Mouse (Mus musculus) T-helper 17 cell (primary cell): ENCODE measurements around the gene Glt6d1.
"Not testable (repeated sequence)": the region's sequence is repeated elsewhere in the genome, so short reads cannot be mapped to it uniquely, and the experiment has no call there.

ENCODE experiments used
- in situ Hi-C, 2 experiments: fragments of 300-600 bp; cut with MboI, MseI; formaldehyde crosslinking; loops; 1 replicate in 1 of 2; 2 replicates in 1 of 2; pipeline ENCODE4 v1.15.1; 2025; ENCODE audit warnings: high pct_unique_total_duplicates in 2 of 2

The Glt6d1 gene

GRCm38 (mm10) chr2:25815748-25816147 lies at the start of gene Glt6d1:
Glt6d1 (minus strand) TSS chr2:25815848.
- in situ Hi-C loops: not testable (repeated sequence)

- in situ Hi-C loops: no loop called here
Observed at GRCm38 (mm10) chr2:25865412-25865811, 49.8 kb upstream of the Glt6d1 start.

GRCm38 (mm10) chr2:25864230-25864629 lies 48.6 kb upstream of the Glt6d1 start:
- in situ Hi-C loops: no loop called here

DNA sequence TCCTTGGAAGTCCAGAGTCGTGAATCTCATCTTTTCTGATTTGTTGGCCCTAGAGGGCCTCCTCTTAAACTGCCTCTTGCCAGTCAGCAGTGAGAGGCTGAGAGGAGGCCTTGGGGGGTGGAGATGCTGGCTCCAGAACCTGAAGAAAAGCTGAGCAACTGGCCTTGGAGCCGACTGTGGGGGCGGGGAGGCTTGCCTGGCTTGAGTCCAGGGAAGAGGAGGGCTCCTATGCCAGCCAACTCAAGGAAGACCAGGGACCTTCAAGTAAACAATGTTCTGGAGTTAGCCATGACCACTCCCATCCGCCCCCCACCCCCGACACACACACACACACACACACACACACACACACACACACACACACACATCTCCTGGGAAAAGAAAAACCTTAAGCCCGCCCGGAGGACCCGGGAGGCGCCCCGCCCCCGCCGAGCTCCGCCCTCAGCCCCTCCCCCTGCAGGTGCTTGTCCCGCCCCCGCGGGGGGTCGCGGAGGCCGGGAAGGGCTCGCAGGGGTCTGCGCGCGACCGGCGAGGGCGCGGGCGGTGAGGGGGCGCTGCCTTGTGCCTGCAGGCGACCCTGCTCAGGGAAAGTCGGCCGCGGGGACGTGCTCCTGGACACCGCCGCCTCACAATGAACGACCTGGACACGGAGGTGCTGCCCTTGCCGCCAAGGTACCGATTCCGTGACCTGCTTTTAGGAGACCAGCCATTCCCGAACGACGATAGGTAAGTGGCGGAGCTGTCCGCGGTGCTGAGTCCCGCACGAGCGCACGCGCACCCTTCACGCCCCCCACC lies 47.9 kb upstream of the Glt6d1 start, which contains the start of gene Kcnt1:
Gene Kcnt1, plus strand, starts transcription at position 398 of the 795 bp plus-strand sequence.
- in situ Hi-C loops: no loop called here

- in situ Hi-C loops: no loop called here
Observed at GRCm38 (mm10) chr2:25862696-25863270, 47.1 kb upstream of the Glt6d1 start.

GRCm38 (mm10) chr2:25862038-25862437 lies 46.4 kb upstream of the Glt6d1 start:
- in situ Hi-C loops: no loop called here

DNA sequence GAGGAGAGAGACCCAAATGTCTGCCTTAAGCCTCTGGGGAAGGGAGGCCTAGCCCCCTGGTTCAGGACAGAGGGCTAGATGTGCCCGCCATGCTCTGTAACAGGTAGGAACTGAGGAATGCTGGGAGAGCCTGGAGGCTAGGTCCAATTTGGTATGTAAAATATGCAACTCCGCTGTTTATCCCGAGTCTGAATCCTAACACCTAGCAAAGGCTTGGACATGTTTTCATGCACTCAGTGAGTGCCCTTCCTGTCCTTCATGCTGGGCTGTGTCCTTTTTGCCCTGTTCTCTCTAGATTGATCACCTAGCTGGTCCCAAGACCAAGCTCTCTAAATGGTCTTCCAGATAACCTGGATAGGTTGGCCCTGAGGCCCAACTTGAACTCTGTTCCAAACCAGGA lies 44.2 kb upstream of the Glt6d1 start:
- in situ Hi-C loops: no loop called here

DNA sequence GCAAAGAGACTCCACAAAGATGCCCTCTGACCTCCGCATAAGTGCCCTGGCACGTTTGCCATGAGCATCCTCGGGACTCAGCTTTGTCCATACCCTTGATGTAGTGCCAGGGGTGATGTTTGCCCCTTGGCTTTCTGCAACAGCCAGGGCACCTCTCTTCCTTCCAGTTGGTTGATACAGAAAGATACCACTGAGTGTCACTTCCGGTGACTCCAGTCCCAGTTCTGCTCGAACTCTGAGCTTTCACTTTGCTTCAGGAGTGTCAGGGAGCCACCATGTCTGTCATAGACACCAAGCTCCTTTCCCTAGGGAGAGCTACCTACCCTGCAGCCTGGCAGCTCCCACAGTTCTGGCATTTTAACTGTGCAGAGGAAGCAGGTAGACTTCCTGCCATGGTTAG lies 38.4 kb upstream of the Glt6d1 start:
- in situ Hi-C loops: no loop called here

- in situ Hi-C loops: no loop called here
Observed at GRCm38 (mm10) chr2:25852626-25853025, 37.0 kb upstream of the Glt6d1 start.

DNA sequence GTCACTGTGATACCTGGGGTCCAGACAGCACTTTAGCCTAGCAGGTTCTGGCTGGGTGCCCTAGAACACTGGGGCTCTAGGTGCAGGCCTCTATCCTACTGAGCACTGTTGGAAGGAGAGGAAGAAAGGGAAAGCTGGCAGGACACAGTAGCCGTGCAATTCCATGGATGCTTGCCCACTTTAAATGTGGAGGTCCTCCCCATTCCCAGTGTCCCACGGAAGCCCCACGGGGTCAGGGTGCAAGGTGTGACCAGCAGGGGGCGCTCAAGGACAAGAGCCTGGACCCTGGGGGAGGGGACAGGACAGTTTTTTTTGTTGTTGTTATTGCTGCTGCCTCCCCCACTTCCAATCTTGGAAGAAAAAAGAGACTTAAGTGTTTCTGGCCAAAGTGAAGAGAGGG lies 34.7 kb upstream of the Glt6d1 start:
- in situ Hi-C loops: no loop called here

DNA sequence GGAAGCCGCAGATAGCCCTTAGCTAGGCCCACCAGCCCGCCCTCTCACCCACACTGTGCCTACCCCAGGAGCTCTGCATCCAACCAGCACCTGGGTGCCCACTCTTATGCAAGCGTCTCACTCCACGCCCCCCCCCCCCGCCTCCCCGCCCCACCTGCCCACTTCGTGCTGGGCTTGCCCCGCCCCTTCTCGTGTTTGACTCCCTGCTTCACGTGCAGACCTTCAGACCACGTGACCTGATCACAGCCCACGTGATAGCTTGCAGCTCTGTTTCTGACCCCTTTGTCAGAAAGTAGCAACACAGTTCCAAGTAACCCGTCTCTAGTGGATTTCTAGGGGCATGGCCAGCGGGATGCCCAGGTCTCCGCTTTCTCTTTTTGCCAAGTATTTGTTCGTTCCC lies 31.6 kb upstream of the Glt6d1 start, which contains the start of gene Sohlh1:
Gene Sohlh1, minus strand, starts transcription at position 23 of the 400 bp plus-strand sequence.
- in situ Hi-C loops: no loop called here

DNA sequence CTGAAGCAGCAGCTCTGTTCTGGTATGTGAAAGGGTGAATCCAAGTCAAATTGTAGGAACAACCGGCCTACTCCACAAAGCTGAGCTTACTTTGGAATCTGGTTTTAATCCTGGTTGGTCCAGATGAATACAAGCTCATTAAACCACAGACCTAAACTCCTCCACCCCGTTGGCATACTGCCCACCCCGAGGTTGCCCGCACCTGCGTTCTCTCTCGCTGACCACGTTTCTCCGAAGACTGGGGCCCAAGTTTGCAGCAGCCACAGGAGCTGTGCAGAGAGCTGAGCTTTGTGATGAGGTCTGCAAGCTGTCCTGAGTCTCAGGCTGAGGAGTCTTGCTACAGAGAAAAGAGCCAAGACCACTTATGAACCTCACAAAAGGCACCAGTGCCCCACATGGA lies 30.9 kb upstream of the Glt6d1 start:
- in situ Hi-C loops: no loop called here

DNA sequence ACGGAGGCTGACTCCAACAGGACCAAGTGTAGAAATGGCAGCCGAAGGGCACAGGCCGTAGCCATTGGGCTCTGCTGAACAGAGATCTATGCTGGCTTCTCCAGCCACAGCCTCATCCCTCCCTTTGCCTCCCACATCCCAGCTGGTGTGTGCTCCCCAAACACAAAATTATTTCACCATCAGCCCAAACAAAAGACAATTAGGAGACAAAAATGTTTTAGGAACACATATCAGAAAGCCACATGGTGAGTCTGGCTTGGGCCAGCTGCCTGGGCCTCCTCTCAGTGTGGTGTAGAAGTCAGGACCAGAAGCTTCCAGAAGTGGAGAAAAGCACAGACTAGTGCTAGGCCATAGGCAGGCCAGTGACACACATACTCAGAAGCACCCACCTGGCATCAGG lies 28.4 kb upstream of the Glt6d1 start:
- in situ Hi-C loops: no loop called here

DNA sequence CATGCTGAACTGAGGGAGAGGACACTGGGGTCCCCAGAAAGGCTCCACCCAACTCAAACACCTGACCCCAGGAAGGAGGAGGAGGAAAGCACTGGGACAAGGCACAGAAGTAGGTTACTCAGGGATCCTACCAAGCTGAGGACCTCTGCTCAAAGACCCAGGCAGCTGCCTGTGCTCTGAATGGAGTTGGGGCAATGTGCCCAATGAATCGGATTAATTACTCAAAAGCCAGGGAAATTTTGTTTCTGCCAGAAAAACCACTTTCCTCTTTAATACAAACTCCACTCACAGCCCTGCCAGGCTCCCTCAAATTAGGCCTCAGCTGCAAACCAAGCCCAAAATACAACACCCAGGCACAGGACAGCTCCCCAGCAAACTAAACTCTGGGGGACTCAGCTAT lies 27.1 kb upstream of the Glt6d1 start:
- in situ Hi-C loops: no loop called here

DNA sequence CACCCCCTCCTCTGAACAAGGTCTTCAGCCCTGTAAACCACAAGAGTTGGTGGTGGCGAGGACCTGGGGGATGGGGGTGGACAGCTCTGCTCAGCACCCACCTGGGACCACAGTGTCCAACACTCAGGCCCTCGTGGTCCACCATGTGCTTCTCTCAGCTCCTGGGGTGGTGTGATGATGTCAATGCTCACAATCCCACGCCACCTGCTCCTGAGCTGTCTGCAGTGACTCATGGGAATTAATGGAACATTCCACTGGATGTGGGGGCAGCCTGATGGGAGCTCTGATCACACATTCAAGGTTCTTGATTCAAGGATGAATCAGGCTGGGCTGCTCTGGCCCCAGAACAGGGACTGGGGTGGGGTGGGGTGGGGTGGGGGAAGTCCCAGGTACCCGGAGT lies 26.5 kb upstream of the Glt6d1 start:
- in situ Hi-C loops: no loop called here

DNA sequence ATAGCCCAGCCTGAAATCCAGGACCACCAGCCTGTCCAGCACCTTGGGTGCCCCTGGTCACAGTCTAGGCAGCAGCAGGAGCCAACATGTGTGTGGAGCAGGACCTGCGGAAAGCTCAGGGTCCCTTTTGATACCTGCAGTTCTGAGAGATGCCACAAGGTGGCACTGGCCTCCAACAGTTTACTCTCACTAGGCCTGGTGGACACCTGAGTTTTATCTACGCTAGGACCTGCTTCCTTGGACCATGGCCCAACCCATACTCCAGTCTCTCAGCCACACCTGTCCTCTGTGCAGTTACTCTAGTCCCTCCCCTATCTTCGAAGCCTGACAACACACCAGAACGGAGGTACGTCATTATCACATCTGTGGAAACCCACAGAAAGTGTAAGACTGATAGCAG lies 20.6 kb upstream of the Glt6d1 start:
- in situ Hi-C loops: no loop called here

GRCm38 (mm10) chr2:25830786-25831185 lies 15.1 kb upstream of the Glt6d1 start:
- in situ Hi-C loops: no loop called here

- in situ Hi-C loops: loop anchor here (5.0 kb wide), 2 partner anchors 61 to 956 kb away; partner anchors contain the start of gene Lcn3 (in 1 of the 2)
Observed at GRCm38 (mm10) chr2:25828344-25828947, 12.8 kb upstream of the Glt6d1 start.

DNA sequence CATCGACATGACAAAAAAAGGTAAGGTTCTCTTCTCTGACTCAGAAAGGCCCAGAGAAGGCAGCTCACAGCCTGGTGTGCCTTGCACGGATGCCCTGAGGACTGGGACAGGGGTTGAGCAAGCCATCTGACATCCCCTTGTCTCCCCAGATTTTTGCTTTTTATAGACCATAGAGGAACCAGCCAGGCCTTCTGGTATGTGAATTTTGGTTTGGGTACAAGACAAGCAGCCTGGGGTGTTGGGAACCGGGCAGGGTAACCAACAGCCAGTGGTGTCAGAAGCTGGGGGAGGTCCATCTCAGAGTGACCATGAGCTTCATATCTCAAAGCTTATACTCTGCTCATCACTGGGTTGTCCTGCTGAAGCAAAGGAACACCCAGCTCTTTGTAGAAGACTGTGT lies 9.1 kb upstream of the Glt6d1 start:
- in situ Hi-C loops: loop anchor here (5.0 kb wide), 2 partner anchors 57 to 952 kb away; partner anchors contain the start of gene Lcn3 (in 1 of the 2)

- in situ Hi-C loops: no loop called here
Observed at GRCm38 (mm10) chr2:25822806-25823205, 7.2 kb upstream of the Glt6d1 start, which contains the start of gene Lcn9. Lcn9 (plus strand) TSS chr2:25823153.

- in situ Hi-C loops: no loop called here
Observed at GRCm38 (mm10) chr2:25813364-25813763, 2.3 kb downstream of the Glt6d1 start.

DNA sequence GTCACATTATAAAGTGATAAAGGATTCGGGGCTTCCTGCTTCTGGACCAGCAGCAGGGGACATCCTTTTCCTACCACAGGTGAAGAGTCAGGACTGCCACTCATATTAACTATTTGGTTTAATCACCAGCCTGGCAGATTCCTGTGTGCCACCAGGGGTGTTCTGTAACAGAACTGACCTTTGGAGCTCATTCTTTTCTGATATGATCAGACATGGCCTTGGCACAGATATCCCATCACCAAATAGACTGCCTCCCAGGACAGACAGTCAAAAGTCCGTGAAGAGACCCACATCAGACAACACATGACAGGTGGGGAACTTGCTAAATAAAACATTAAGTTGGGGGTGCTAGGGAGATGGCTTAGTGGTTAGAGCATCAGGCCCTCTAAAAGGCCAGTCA lies 3.9 kb downstream of the Glt6d1 start:
- in situ Hi-C loops: no loop called here

DNA sequence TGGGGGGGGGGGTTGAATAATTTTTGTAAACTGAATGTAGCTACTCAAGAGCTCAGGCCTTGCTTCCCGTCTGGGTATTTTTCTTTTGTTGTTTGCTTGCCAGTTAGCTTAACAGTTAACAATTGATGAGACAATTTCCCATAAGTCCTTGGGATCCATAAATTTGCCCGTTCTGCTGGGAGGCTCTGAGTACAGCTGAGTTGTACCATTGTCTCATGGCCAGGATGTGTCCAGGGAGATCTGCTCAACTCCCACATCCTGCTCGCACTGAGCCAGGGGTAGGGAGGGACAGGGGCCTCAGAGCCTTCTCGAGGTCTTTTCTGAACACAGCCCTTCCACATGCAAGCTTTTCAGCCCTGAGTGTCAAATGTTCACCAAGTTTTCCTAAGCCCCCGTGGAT lies 17.6 kb downstream of the Glt6d1 start:
- in situ Hi-C loops: no loop called here
